Mouse (Mus musculus) megakaryocyte, embryonic 14.5 days (primary cell): ENCODE results near the gene Ncoa3.

Experiments
- FLI1 ChIP-seq: IDR thresholded peaks from 2 replicates; pipeline ENCODE4 v1.6.1; 2012; ENCODE audit warnings: low read length, inconsistent platforms, mixed read lengths
- GATA1 ChIP-seq: IDR thresholded peaks from 3 replicates; pipeline ENCODE4 v1.6.1; 2012; ENCODE audit warnings: mixed read lengths, low read length, inconsistent platforms, borderline replicate concordance

- TF ChIP-seq GATA1 (no peak), FLI1 (no peak)
Observed at GRCm38 (mm10) chr2:166000769-166001168, 8.3 kb downstream of the Ncoa3 start.
